Mouse (Mus musculus) olfactory bulb, adult 2 months (tissue): ENCODE measurements at regions not wholly inside any gene's neighbourhood (a gene's known extent, or its start where the extent isn't known, plus 50 kb on each side); places are given as distances from the start of the nearest gene placed in this dataset.

Experiments used
- H3K27ac ChIP-seq: fragments of 200-500 bp; 2 replicates; pipeline ENCODE4 v1.5.1; 2012; ENCODE audit warnings: low read depth, low read length; ENCODE audit not compliant: insufficient read depth
- H3K4me1 ChIP-seq: fragments of 200-500 bp; 2 replicates; pipeline ENCODE4 v1.6.1; 2012; ENCODE audit warnings: low read length; ENCODE audit not compliant: control insufficient read depth, insufficient read depth
- H3K4me3 ChIP-seq: fragments of 200-500 bp; 2 replicates; pipeline ENCODE4 v1.5.1; 2012; ENCODE audit warnings: mild to moderate bottlenecking, low read depth, low read length, moderate library complexity; ENCODE audit not compliant: insufficient read depth
- CTCF ChIP-seq: fragments of 200-500 bp; IDR thresholded peaks from 2 replicates; pipeline ENCODE4 v1.5.1; 2012; ENCODE audit warnings: low read depth, mild to moderate bottlenecking, low read length, moderate library complexity; ENCODE audit not compliant: insufficient read depth
- POLR2A ChIP-seq: fragments of 200-500 bp; IDR thresholded peaks from 2 replicates; pipeline ENCODE4 v1.6.1; 2012; ENCODE audit warnings: mild to moderate bottlenecking, low read depth, low read length, moderate library complexity; ENCODE audit not compliant: insufficient read depth
- WGBS: fragments of 180-500 bp; shearing (Covaris S2); methylation state at CpG from one replicate; pipeline ENCODE4 v1.1.7; 2018; 5-methylcytosine and 5-hydroxymethylcytosine counted together

DNA sequence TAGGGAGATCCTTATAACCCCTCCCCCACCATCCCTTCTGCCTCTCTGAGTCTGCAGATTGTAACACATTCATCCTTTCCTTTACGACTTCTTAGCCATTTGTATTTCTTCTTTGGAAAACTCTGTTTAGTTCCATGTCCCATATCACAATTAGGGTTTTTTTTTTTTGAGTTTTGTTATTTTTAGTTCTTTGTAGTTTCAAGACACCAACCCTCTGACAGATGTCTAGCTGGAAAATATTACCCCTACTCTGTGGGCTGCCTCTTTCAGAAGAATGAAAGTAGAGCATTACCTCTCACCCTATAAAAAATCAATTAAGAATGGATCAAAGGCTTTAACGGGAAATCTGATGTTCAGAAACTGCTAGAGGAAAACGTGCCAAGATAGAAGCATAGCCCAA is 180.1 kb downstream of the Gm5447 start:
- 67% methylated on average over 3 of the region's 3 CpGs for WGBS

DNA sequence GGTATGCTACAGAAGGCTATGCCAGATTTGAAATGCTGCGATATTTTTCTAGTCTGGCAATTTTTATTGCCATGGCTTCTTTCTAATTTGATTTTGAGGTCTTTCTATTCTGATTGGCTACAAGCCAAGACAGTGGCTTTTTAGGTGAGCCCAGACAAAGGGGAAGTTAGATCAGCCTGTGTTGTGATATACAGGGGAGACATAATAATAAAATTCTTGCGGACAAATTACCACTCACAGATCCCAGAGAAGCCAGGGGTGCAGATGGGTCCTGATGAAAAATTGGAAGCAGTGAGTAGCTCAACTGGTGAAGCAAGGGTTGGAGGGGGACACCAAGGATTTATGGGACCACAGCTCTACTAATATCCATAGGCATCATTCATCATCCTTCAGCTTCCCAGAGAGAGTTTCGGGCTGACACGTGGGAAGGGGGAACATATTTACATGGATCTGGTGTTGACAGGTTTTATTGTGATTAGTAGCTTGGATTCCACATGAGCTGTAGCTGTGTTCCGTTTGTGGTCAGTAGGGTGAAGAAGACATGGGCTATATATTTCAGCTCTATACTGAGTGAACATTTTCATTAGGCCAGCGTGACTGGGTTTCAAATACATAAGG is 190.0 kb downstream of the Gm5447 start:
- 90% methylated on average over 6 of the region's 6 CpGs for WGBS
- Histone ChIP-seq H3K27ac (no peak overlapping the region), H3K4me1 (peaks cover 4% of the 10 kb centered on the region; the same call in 1 of the 2 replicates), H3K4me3 (no peak overlapping the region)
- TF ChIP-seq CTCF, result no peak
- TF ChIP-seq POLR2A, result no peak

More for the DNA sequence above, 180.1 kb downstream of the Gm5447 start:
- Histone ChIP-seq H3K27ac (no peak overlapping the region), H3K4me1 (no peaks in the 10 kb centered on the region), H3K4me3 (no peak overlapping the region)
- TF ChIP-seq POLR2A, result no peak
- TF ChIP-seq CTCF, result no peak

DNA sequence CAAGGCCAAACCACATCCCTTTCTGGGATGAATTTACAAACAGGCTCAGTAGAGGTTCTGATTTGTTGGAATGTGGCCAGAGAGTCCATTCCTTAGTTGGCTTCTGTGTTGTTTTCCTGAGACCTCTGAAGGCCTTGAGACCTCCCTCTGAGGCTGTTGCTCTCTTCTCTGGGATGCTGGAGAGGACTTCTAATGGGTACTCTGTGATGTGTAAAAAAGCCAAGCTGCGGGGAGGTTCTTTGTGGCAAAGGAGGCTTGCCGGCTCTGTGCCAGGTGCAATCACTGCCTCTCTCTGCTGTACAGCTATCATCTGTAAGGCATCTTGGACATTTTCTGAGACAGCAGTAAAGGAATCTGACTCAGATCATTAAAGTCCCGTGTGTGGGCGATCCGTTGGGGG is 192.3 kb downstream of the Gm5447 start:
- H3K4me3 ChIP-seq, result no peak overlapping the region
- 45% methylated on average over 5 of the region's 5 CpGs for WGBS

DNA sequence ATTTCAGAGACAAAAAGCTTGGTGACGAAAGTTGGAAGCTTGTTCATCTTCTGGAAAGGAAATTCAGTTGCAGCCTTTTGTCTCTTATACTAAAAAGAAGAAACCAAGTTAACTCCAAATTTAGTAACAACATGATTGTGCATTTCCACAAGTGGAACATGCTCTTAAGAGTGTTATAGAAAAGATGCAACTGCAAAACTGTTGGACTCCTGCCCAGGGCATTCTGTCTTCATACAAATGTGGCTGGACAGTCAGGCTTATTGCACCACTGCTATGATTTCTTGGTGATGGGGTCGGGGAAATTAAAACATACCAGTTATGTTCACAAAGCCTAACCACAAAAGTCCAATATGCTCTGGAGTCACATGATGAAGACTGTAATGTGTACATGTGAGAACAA is 194.8 kb downstream of the Gm5447 start:
- 85% methylated on average over 2 of the region's 2 CpGs for WGBS
- Histone ChIP-seq H3K27ac (no peak overlapping the region), H3K4me3 (no peak overlapping the region), H3K4me1 (peaks cover 4% of the 10 kb centered on the region; the same call in 1 of the 2 replicates)
- TF ChIP-seq CTCF (no peak), POLR2A (no peak)

More for the DNA sequence above, 192.3 kb downstream of the Gm5447 start:
- Histone ChIP-seq H3K4me1 (peaks cover 4% of the 10 kb centered on the region; the same call in 1 of the 2 replicates), H3K27ac (no peak overlapping the region)
- TF ChIP-seq POLR2A (no peak), CTCF (no peak)

DNA sequence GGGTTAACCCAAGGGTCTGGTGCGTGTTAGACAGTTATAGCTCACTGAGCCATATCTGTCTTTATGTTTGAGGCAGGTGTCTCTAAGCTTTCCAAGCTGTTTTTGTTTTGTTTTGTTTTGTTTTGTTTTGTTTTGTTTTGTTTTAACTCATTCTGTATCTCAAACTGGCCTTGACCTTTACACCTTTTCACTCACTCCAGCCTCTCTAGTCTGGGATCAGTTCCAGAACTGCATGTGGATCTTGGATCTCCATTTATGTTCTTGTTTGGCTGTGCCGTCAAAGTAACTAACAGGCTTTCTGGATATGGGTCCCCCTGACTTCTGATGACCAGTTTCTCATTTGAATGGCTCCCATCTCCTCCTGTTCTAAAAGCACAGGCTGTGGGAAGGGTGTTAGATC is 197.7 kb downstream of the Gm5447 start:
- WGBS, result 81% methylated on average over 2 of the region's 2 CpGs
- H3K4me3 ChIP-seq, result no peak overlapping the region
- no peaks in the 10 kb centered on the region for H3K4me1 ChIP-seq
- H3K27ac ChIP-seq, result no peak overlapping the region
- TF ChIP-seq POLR2A (no peak), CTCF (no peak)

DNA sequence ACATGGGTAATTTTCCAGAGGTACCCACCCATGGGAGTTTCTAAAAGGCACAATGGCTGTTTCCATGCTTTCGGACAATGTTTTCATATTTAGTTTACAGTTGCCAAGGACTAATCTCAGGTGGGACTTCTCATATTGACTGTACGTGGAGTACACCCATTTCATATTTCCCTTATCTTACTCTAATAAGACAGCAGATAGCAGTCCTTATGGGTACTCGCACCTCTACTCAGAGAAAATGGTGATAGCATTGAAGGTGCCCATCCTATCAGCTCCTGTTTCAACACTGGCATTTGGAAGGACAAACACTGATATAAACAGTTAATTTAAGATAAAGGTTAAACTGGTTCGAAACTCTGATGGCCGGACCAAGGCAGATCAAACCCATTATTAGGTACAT is 198.6 kb downstream of the Gm5447 start:
- Histone ChIP-seq H3K4me3 (no peak overlapping the region), H3K27ac (no peak overlapping the region), H3K4me1 (no peaks in the 10 kb centered on the region)
- WGBS, result 96% methylated on average over 5 of the region's 5 CpGs
- TF ChIP-seq CTCF (no peak), POLR2A (no peak)

DNA sequence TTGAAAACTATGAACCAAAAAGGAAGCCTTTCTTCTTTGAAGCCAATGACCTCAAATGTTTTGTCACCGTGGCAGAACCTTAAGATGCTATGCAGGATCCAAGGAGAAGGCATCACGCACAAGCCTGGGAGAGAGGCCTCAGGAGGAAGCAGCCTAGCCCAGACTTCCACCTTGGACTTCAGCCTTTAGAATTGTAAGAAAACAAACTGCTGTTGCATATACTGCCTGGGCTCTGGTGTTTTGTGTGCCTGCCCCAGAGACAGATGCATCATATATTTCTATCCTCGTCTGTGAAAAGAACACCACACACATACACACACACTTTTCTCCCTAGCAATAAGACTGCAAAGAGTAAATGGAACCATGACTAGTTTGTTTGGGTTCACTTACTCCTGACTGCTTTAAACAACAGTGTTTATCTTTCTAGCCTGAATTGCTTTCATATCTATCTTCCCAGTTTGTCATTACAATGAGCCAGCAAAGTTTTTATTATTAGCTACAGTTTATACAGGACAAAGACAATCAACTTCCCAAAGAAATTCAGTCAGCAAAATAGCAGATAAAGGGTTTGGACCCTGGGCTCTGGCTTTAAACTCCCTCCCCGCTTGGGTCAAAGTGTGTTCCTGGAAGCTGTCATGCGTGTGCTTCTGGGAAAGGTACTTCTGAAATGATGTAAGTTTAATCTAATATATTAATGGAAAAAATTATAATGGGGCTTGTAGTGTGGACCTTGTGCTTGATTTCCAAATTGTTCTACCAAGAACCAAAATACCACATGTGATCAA is 204.2 kb downstream of the Gm5447 start:
- Histone ChIP-seq H3K27ac (no peak overlapping the region), H3K4me1 (peaks cover 7% of the 10 kb centered on the region), H3K4me3 (no peak overlapping the region)
- no peak for TF ChIP-seq POLR2A
- no peak for TF ChIP-seq CTCF
- 89% methylated on average over 5 of the region's 5 CpGs for WGBS

DNA sequence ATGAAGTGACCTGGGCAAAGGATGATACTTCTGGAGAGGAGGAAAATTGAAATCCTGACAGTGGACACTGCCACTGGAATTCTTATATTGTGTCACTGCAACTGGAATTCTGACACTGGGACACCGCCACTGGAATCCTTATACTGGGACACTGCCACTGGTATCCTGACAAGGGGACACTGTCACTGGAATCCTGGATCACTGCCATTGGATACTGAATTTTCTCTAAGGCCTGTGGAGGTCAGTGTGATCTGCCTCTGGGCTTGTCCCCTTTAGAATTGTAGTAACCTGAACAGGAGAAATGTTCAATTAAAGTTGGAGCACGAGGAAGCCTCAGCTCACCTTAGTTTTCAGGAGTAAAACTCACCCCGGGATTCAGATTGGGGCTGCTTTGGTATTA is 205.0 kb downstream of the Gm5447 start:
- no peak overlapping the region for H3K4me3 ChIP-seq
- TF ChIP-seq CTCF (no peak), POLR2A (no peak)
- peaks cover 7% of the 10 kb centered on the region for H3K4me1 ChIP-seq
- H3K27ac ChIP-seq, result no peak overlapping the region
- WGBS, result 80% methylated on average over 3 of the region's 3 CpGs

DNA sequence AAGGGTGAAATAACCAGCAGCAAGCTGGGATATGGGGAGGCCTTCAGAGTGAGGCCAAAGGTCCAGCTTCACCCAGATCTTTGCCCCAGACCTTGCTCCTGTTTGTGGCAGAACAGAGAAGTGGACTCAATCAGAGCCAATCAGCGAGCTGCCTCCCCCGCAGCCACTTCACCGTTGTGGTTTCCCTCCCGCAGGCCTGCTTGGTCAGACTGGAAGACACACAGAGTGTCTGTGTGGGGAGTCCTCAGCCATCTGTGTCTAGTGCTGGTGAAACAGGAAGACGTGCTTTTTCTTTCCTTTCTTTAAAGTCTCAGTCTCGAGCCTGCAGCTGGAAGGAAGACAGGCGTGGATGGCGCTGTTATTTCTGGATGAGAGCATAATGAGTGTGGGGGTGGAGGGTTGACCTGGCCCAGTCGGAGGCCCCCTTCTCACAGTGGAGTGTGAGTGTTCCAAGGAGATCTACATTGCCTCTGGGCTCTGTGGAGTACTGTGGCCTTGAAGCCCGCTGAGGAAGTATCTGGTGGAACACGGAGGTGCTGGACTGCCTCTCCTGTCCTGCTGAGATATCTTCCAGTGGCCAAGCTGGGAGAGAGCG is 205.5 kb downstream of the Gm5447 start:
- WGBS, result 37% methylated on average over 12 of the region's 12 CpGs
- TF ChIP-seq POLR2A (no peak), CTCF (no peak)
- H3K27ac ChIP-seq, result no peak overlapping the region
- H3K4me3 ChIP-seq, result no peak overlapping the region
- H3K4me1 ChIP-seq, result peaks cover 7% of the 10 kb centered on the region
